Mouse (Mus musculus) limb, embryonic 12.5 days (tissue): ENCODE data around the gene Rfx2. TPM values are rescaled to one million over a fixed set of nuclear protein-coding genes. Genes with fewer than 3 reads are reported as not detected.

ENCODE experiments used
- ATAC-seq: fragments of 200-750 bp; cut with Nextera tagmentation; 2 replicates; pipeline ENCODE4 v1.8.0; 2017; ENCODE audit warnings: low read depth, moderate TSS enrichment; ENCODE audit not compliant: insufficient number of reproducible peaks, insufficient read depth, low FRiP score, low TSS enrichment
- H3K27ac ChIP-seq: fragments of 300-500 bp; sonication (generic); 2 replicates; pipeline ENCODE4 v1.5.1; 2016; ENCODE audit warnings: mild to moderate bottlenecking, moderate library complexity
- H3K27me3 ChIP-seq: fragments of 300-500 bp; sonication (generic); 2 replicates; pipeline ENCODE4 v1.6.1; 2016; ENCODE audit warnings: mild to moderate bottlenecking, moderate library complexity
- H3K36me3 ChIP-seq: fragments of 300-500 bp; sonication (generic); 2 replicates; pipeline ENCODE4 v1.6.1; 2016; ENCODE audit warnings: mild to moderate bottlenecking, moderate library complexity
- H3K4me1 ChIP-seq: fragments of 300-500 bp; sonication (generic); replicated peaks from 2 replicates; pipeline ENCODE4 v1.6.1; 2016
- H3K4me2 ChIP-seq: fragments of 300-500 bp; sonication (generic); 2 replicates; pipeline ENCODE4 v1.6.1; 2016; ENCODE audit warnings: mild to moderate bottlenecking, moderate library complexity
- H3K4me3 ChIP-seq: fragments of 300-500 bp; sonication (generic); replicated peaks from 2 replicates; pipeline ENCODE4 v1.5.1; 2016; ENCODE audit warnings: mild to moderate bottlenecking
- H3K9ac ChIP-seq: fragments of 300-500 bp; sonication (generic); replicated peaks from 2 replicates; pipeline ENCODE4 v1.6.1; 2016; ENCODE audit warnings: mild to moderate bottlenecking, moderate library complexity
- H3K9me3 ChIP-seq: fragments of 300-500 bp; sonication (generic); 2 replicates; pipeline ENCODE4 v1.6.1; 2016; ENCODE audit warnings: mild to moderate bottlenecking, moderate library complexity
- WGBS: fragments of 180-500 bp; shearing (Covaris S2); methylation state at CpG from one replicate; pipeline ENCODE4 v1.1.7; 2016; 5-methylcytosine and 5-hydroxymethylcytosine counted together
- polyA plus RNA-seq: library from polyadenylated mRNA; unstranded; fragments of >200 nt; fragmentation: Nextera tagmentation; extraction: Ambion mirVana; gene quantifications from 2 replicates; pipeline ENCODE4 v1.2.1, GENCODE M21; 2016

Gene Rfx2
- polyA plus RNA-seq, 1 experiment from 2014 or later = 4.1 TPM

DNA sequence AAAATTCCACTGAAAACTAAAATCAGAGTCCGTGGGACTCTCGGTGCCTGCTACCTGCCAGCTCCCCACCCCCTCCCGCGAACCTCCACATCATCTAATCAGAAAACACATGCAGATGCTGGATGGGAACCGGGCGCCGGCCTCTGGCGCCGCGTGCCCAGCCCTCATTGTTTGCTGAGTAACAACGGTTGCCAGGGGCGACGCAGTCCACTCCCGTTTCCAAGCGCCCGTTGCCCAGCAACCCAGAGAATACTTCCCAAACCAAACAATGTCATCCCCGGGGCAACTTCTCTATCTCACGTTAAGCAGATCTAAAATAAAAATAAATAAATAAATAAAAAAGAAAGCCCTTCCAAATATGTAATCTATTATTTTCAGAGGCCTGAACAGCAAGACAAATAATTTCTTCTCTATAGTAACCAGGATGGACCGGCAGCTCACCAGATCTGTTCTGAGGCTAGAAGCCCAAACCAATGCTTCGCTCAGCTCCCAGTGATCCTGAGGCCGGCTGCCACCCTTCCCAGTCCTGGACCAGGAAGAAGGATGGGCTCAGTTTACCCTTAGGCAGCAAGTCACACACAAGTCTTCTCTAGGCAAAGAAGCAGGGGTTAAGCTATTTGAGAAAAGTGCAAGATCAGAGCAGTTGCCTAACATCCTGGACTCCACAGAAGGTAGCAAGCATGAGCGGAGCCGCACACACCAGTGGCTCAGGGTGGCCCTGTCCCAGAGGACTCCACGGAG lies 16.3 kb downstream of the Rfx2 start:
- Histone ChIP-seq H3K9ac (no peak overlapping the region), H3K9me3 (no peaks in the 10 kb centered on the region), H3K4me2 (no peak overlapping the region), H3K36me3 (no peaks in the 10 kb centered on the region), H3K27ac (no peak overlapping the region), H3K27me3 (peaks cover 4% of the 10 kb centered on the region; the same call in 1 of the 2 replicates), H3K4me3 (no peak overlapping the region), H3K4me1 (peaks cover 21% of the 10 kb centered on the region)
- no peak for ATAC-seq
- 21% methylated on average over 24 of the region's 24 CpGs for WGBS

DNA sequence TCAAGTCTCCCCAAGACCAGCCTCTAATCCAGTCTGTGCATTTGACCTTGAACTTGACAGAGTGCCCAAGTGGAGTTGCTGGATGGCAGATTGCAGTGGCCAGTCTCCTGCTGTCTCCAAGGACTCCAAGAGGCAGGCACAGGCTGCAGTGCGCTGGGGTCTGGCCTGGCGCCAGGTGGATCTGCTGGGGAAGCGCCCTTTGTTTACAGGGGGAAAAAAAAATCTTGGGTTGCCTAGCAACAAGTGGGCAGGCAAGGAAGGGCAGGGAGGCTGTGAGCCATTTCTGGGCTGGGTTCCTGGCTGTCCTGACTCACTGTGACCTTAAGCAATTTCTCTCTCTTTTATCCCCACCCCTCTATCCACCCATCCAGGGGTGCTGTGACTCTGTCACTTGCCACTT lies 20.6 kb downstream of the Rfx2 start:
- WGBS = 2% methylated on average over 3 of the region's 3 CpGs
- H3K27ac ChIP-seq = no peak overlapping the region
- peaks cover 21% of the 10 kb centered on the region for H3K4me1 ChIP-seq
- H3K36me3 ChIP-seq = no peaks in the 10 kb centered on the region
- H3K27me3 ChIP-seq = peaks cover 10% of the 10 kb centered on the region
- H3K4me2 ChIP-seq = no peak overlapping the region
- H3K4me3 ChIP-seq = no peak overlapping the region
- no peak overlapping the region; the same call in 1 of the 2 replicates for H3K9ac ChIP-seq
- ATAC-seq = no peak
- no peaks in the 10 kb centered on the region for H3K9me3 ChIP-seq

DNA sequence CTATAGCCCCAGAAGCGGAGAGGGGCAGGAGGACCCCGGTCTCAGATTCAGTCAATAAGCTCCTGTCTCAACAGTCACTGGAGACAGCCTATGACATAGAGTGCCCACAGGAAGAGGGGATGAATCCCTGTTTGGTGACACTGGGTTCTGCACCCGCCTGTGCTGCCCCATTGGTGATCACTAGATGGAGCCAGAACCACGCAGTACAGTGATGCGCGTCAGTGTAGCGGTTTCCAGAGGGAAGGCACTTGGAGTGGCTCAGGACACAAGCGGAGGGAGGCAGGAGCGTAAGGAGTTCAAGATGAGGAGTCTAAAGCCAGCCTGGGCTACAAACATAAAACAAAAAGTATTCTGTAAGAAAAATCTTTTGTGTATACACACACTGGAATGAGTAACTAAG lies 22.3 kb downstream of the Rfx2 start:
- H3K9ac ChIP-seq = 0 out of 2 replicates have a peak overlapping the region, but pooled peaks have one; percentile 12
- H3K4me2 ChIP-seq = no peak overlapping the region
- H3K27me3 ChIP-seq = peaks cover 10% of the 10 kb centered on the region
- H3K4me1 ChIP-seq = peaks cover 12% of the 10 kb centered on the region
- peak; percentile 67 for ATAC-seq
- no peaks in the 10 kb centered on the region for H3K9me3 ChIP-seq
- WGBS = 10% methylated on average over 9 of the region's 9 CpGs
- no peaks in the 10 kb centered on the region for H3K36me3 ChIP-seq
- H3K27ac ChIP-seq = no peak overlapping the region
- no peak overlapping the region for H3K4me3 ChIP-seq

DNA sequence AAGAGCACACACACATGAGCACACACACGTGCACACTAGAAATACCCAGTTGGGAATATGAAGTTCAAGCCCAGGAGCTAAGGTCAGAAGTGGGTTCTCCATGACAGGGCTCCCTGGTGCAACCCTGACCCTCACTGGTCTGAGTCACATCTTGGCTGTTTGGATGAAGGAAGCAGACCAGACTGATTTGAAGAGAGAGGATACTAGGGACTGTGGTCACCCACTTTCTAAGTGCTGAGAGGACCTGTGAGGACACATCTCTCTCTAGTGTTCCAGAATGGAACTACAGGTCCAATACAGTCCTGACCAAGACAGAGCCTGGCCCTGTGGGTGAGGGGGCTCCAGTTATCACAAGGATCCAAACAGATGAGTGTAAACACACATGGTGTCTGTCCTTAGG lies 25.0 kb downstream of the Rfx2 start:
- peaks cover 6% of the 10 kb centered on the region; the same call in 1 of the 2 replicates for H3K36me3 ChIP-seq
- H3K9ac ChIP-seq = peak overlapping the region; percentile 27; the same call in 1 of the 2 replicates
- no peak overlapping the region for H3K27ac ChIP-seq
- no peak for ATAC-seq
- 65% methylated on average over 1 of the region's 1 CpGs for WGBS
- no peak overlapping the region for H3K4me3 ChIP-seq
- H3K4me1 ChIP-seq = peaks cover 11% of the 10 kb centered on the region
- H3K27me3 ChIP-seq = peaks cover 10% of the 10 kb centered on the region
- H3K4me2 ChIP-seq = no peak overlapping the region
- H3K9me3 ChIP-seq = no peaks in the 10 kb centered on the region

DNA sequence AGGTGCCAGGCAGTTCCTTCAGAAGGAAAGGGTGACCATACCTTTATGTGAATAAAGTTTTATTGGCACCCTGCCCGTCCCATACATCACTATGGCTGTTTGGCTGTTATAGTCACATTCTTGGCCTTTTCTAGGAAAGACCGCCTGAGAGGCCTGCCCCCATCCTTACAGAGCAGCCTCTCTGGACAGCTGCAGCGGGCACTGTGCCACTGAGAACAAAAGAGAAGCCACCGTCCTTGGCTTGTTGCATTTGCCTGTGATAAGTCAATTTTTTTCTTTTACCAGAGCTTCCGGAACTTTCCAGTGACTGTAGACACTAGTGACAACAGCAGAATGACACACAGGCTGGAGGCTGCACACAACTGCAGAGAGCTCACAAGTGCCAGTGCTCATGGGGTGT lies 25.9 kb downstream of the Rfx2 start:
- ATAC-seq = no peak
- 89% methylated on average over 5 of the region's 5 CpGs for WGBS

DNA sequence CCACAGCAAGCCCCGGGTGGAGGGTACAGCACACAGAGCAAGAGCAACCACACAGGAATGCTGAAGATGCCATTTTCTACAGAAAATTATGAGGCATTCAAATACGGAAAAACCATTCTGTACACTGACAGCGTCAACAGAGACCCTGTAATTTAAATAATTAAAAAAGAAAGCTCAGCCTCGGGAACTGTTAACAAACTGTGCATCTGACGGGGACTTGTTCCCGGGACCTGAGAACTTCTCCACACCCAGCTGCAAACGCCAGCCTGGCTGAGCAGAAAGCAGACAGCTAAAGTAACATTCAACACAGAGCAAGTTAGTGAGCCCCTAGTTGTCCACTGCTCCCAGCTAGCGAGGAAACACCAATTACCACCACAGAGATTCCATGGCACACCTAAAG lies 28.7 kb downstream of the Rfx2 start:
- WGBS = 69% methylated on average over 8 of the region's 8 CpGs
- ATAC-seq = no peak
- H3K4me2 ChIP-seq = no peak overlapping the region

More for the DNA sequence above, 25.9 kb downstream of the Rfx2 start:
- peaks cover 10% of the 10 kb centered on the region for H3K27me3 ChIP-seq
- no peaks in the 10 kb centered on the region for H3K9me3 ChIP-seq
- no peak overlapping the region for H3K4me3 ChIP-seq
- no peak overlapping the region for H3K9ac ChIP-seq
- no peak overlapping the region for H3K4me2 ChIP-seq
- peaks cover 6% of the 10 kb centered on the region; the same call in 1 of the 2 replicates for H3K36me3 ChIP-seq
- H3K4me1 ChIP-seq = peaks cover 3% of the 10 kb centered on the region
- H3K27ac ChIP-seq = no peak overlapping the region

DNA sequence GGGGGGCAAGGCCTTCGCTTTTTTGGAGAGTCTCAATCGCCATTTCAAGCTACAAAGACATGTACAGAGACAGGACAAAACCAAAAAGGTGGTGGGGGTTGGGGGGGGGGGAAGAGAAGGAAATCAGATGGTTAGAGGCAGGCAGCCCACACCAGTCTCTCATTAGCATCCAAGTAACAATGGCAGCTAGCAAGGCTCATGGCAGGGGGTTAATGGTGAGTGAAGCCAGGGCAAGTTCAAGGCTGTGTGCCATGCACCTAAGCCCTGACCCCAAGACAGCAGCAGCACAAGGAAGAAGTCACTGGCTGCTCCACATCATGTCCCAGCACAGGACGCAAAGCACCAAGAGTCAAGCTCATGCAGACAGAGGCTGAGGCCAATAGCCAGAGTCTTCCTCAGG lies 31.5 kb downstream of the Rfx2 start:
- Histone ChIP-seq H3K9me3 (no peaks in the 10 kb centered on the region), H3K27ac (no peak overlapping the region), H3K9ac (no peak overlapping the region), H3K4me3 (no peak overlapping the region), H3K36me3 (peaks cover 6% of the 10 kb centered on the region; the same call in 1 of the 2 replicates), H3K4me2 (no peak overlapping the region), H3K4me1 (no peaks in the 10 kb centered on the region), H3K27me3 (no peaks in the 10 kb centered on the region)
- WGBS = 80% methylated on average over 3 of the region's 3 CpGs
- no peak for ATAC-seq

More for the DNA sequence above, 28.7 kb downstream of the Rfx2 start:
- Histone ChIP-seq H3K4me3 (no peak overlapping the region), H3K27me3 (no peaks in the 10 kb centered on the region), H3K9ac (no peak overlapping the region), H3K27ac (no peak overlapping the region), H3K36me3 (peaks cover 6% of the 10 kb centered on the region; the same call in 1 of the 2 replicates), H3K4me1 (no peaks in the 10 kb centered on the region), H3K9me3 (no peaks in the 10 kb centered on the region)

DNA sequence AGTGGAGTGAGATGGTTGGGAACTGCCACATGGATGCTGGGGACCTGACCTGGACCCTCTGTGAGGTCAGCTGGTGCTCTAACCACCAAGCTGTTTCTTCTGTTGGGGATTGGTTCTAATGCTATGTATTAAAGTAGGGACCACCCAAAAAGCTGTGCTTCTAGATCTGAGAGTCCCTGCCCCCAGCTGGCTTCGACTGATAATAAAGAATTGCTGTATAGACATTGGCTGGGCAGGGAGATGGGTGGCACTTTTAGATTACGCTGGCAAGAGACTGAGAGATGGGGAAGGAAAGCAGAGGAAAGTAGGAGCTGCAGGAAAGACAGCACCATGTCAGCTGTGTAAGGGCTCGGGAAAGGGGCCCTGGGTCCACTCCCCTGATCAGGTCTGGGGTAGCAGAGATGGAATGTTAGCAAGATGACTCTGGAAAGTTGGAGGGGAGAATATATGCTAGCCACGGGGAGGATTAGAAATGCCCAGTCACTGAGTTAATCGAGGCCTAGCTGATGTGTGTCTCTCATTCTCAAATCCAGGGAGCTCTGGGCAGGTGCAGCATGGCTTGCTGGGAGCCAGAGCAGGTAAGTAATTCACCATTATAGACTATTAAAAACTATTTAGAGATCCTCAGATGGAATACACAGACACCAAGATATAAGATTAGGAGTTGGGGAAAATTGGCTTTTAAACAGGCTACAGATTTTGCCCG lies 37.0 kb downstream of the Rfx2 start:
- no peak for ATAC-seq
- no peaks in the 10 kb centered on the region for H3K9me3 ChIP-seq
- H3K4me3 ChIP-seq = no peak overlapping the region
- H3K36me3 ChIP-seq = no peaks in the 10 kb centered on the region
- H3K27me3 ChIP-seq = no peaks in the 10 kb centered on the region
- 67% methylated on average over 6 of the region's 6 CpGs for WGBS
- no peak overlapping the region for H3K4me2 ChIP-seq
- H3K9ac ChIP-seq = no peak overlapping the region
- H3K4me1 ChIP-seq = no peaks in the 10 kb centered on the region
- no peak overlapping the region for H3K27ac ChIP-seq

DNA sequence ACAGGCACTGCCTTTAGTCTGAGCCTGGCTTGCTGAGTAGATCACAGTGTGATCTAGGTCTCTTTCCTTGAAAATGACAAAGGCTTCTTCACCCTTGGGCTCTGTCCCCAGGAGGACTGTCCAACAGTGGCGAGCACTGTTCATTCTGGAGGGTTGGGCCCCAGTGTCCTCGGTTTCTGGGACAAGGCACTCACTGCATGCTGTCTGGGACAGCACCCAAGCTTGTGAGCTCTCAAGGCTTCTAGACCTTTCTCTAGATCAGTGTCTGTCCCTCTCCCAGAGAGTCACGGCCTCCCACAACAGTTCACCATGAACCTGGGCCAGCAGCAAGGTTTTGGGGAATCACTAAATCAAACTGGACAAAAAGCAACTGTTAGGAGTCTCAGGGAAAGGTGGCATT lies 38.2 kb downstream of the Rfx2 start:
- H3K27me3 ChIP-seq = no peaks in the 10 kb centered on the region
- no peak for ATAC-seq
- H3K27ac ChIP-seq = no peak overlapping the region
- no peak overlapping the region for H3K4me2 ChIP-seq
- H3K36me3 ChIP-seq = no peaks in the 10 kb centered on the region
- no peaks in the 10 kb centered on the region for H3K9me3 ChIP-seq
- no peaks in the 10 kb centered on the region for H3K4me1 ChIP-seq
- no peak overlapping the region for H3K4me3 ChIP-seq
- WGBS = 76% methylated on average over 3 of the region's 3 CpGs
- no peak overlapping the region for H3K9ac ChIP-seq

DNA sequence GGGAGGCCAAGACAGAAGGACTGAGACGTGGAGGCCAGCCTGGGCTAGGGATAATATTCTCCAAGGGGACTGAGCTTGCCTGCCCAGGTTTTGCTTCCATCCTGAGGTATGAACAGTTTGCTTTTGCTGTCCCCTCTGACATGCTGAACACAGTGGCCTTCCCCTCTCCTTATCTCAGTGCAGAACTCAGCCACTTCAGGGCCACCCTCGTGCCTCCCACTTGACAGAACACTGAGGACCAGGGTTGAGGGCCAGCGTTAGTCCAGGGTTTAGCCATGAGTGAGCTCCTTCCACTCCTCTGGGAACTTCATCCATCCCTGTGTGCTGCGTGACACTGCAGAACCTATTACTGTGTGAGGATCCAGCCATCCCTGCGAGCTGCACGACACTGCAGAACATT lies 41.5 kb downstream of the Rfx2 start:
- no peaks in the 10 kb centered on the region for H3K27me3 ChIP-seq
- no peaks in the 10 kb centered on the region for H3K36me3 ChIP-seq
- ATAC-seq = no peak
- no peaks in the 10 kb centered on the region for H3K9me3 ChIP-seq
- no peak overlapping the region for H3K4me3 ChIP-seq
- 82% methylated on average over 6 of the region's 6 CpGs for WGBS
- no peaks in the 10 kb centered on the region for H3K4me1 ChIP-seq
- H3K27ac ChIP-seq = no peak overlapping the region
- H3K4me2 ChIP-seq = no peak overlapping the region
- H3K9ac ChIP-seq = no peak overlapping the region

DNA sequence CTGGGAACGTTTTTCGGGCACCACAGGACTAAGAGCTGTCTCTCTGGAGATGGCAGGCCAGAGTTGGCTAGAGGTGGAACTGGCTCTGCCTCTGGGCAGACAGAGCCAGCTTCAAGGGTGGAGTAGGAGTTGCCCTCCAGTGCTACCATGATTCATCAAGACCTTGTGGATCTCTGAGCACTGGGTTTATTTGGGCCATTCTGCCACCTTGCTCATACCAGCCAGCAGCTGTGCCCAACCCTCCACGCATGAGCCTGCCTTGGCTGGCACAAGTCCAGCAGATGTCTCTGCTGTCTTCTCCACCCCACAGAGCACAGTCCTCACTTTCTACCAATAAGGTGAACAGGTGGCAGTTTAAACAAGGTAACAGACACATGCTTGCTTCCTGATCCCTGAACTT lies 41.9 kb downstream of the Rfx2 start:
- Histone ChIP-seq H3K4me2 (no peak overlapping the region), H3K36me3 (no peaks in the 10 kb centered on the region), H3K4me3 (no peak overlapping the region), H3K9me3 (no peaks in the 10 kb centered on the region), H3K4me1 (no peaks in the 10 kb centered on the region), H3K27me3 (no peaks in the 10 kb centered on the region), H3K27ac (no peak overlapping the region), H3K9ac (no peak overlapping the region)
- ATAC-seq = no peak
- WGBS = 79% methylated on average over 3 of the region's 3 CpGs
